Mouse (Mus musculus) cerebellum, adult 2 months (tissue): ENCODE results near the gene Man2a1. TPM values are rescaled to one million over a fixed set of nuclear protein-coding genes. Genes with fewer than 3 reads are reported as not detected.

Experiments
- DNase-seq, 2 experiments: peaks; one replicate each; pipeline ENCODE4 v3.0.0; 2021
- H3K27ac ChIP-seq: fragments of 200-500 bp; 2 replicates; pipeline ENCODE4 v1.5.1; 2012; ENCODE audit warnings: low read length, control low read depth, inconsistent platforms; ENCODE audit not compliant: insufficient read depth
- H3K27me3 ChIP-seq: fragments of 200-500 bp; 2 replicates; pipeline ENCODE4 v1.6.1; 2012; ENCODE audit warnings: inconsistent platforms, mild to moderate bottlenecking, low read length, moderate library complexity; ENCODE audit not compliant: control insufficient read depth, insufficient read depth
- H3K4me1 ChIP-seq: fragments of 200-500 bp; 2 replicates; pipeline ENCODE4 v1.6.1; 2011; ENCODE audit warnings: low read length; ENCODE audit not compliant: control insufficient read depth, insufficient read depth
- H3K4me3 ChIP-seq: fragments of 200-500 bp; replicated peaks from 2 replicates; pipeline ENCODE3; 2011; ENCODE audit warnings: mild to moderate bottlenecking, low read depth, low read length, control low read depth; ENCODE audit not compliant: insufficient read depth
- CTCF ChIP-seq: fragments of 200-500 bp; IDR thresholded peaks from 2 replicates; pipeline ENCODE4 v1.5.1; 2011; ENCODE audit warnings: low read depth, mild to moderate bottlenecking, control low read depth, low read length, moderate library complexity, borderline replicate concordance; ENCODE audit not compliant: insufficient read depth
- POLR2A ChIP-seq: fragments of 200-500 bp; IDR thresholded peaks from 2 replicates; pipeline ENCODE4 v1.6.1; 2011; ENCODE audit warnings: low read length, control low read depth, borderline replicate concordance; ENCODE audit not compliant: insufficient read depth
- WGBS: fragments of 180-500 bp; shearing (Covaris S2); methylation state at CpG from one replicate; pipeline ENCODE4 v1.1.7; 2018; 5-methylcytosine and 5-hydroxymethylcytosine counted together
- polyA plus RNA-seq: library from polyadenylated mRNA; depleted of rRNA; stranded (reverse); fragments of >200 nt; gene quantifications from 2 replicates; pipeline ENCODE4 v1.2.3, GENCODE M21; 2012; rRNA removed

The Man2a1 gene
- polyA plus RNA-seq, 1 experiment = 5.7 TPM

- no peaks in the 10 kb centered on the region for H3K27me3 ChIP-seq
- no peaks in the 10 kb centered on the region for H3K4me1 ChIP-seq
- 55% methylated on average over 3 of the region's 3 CpGs for WGBS
- TF ChIP-seq CTCF = no peak
- TF ChIP-seq POLR2A = no peak
- H3K4me3 ChIP-seq = no peak overlapping the region
- DNase-seq = no peak
- H3K27ac ChIP-seq = no peak overlapping the region
Measured at GRCm38 (mm10) chr17:64789175-64789574, 188.6 kb downstream of the Man2a1 start.

- Histone ChIP-seq H3K27ac (no peak overlapping the region), H3K27me3 (no peaks in the 10 kb centered on the region), H3K4me3 (no peak overlapping the region), H3K4me1 (no peaks in the 10 kb centered on the region)
- WGBS = 92% methylated on average over 3 of the region's 3 CpGs
- TF ChIP-seq CTCF (no peak), POLR2A (no peak)
- no peak for DNase-seq
Measured at GRCm38 (mm10) chr17:64792076-64792475, 191.5 kb downstream of the Man2a1 start.

- TF ChIP-seq POLR2A (no peak), CTCF (no peak)
- no peak for DNase-seq
- Histone ChIP-seq H3K4me1 (no peaks in the 10 kb centered on the region), H3K27ac (no peak overlapping the region), H3K27me3 (no peaks in the 10 kb centered on the region), H3K4me3 (no peak overlapping the region)
- 75% methylated on average over 5 of the region's 5 CpGs for WGBS
Measured at GRCm38 (mm10) chr17:64792623-64793022, 192.1 kb downstream of the Man2a1 start.

- H3K27me3 ChIP-seq = no peaks in the 10 kb centered on the region
- peaks cover 7% of the 10 kb centered on the region for H3K4me1 ChIP-seq
- 61% methylated on average over 11 of the region's 11 CpGs for WGBS
- no peak for TF ChIP-seq POLR2A
- TF ChIP-seq CTCF = no peak
- H3K27ac ChIP-seq = no peak overlapping the region
- DNase-seq = no peak
- H3K4me3 ChIP-seq = no peak overlapping the region
Measured at GRCm38 (mm10) chr17:64802168-64802955, 201.8 kb downstream of the Man2a1 start.

- TF ChIP-seq POLR2A = no peak
- TF ChIP-seq CTCF = no peak
- H3K27ac ChIP-seq = no peak overlapping the region
- no peak for DNase-seq
- no peaks in the 10 kb centered on the region for H3K27me3 ChIP-seq
- H3K4me1 ChIP-seq = peaks cover 7% of the 10 kb centered on the region
- 77% methylated on average over 7 of the region's 7 CpGs for WGBS
- H3K4me3 ChIP-seq = no peak overlapping the region
Measured at GRCm38 (mm10) chr17:64802956-64803275, 202.4 kb downstream of the Man2a1 start.

Other genes with a start within 250 kb of the Man2a1 start
- not detected in 2 replicates for gene 4930583I09Rik, start 235.3 kb downstream of the Man2a1 start, polyA plus RNA-seq